Mouse (Mus musculus): ENCODE measurements around the gene Xylb. TPM values are rescaled to one million over a fixed set of nuclear protein-coding genes. Genes with fewer than 3 reads are reported as not detected.

The Xylb gene
- polyA plus RNA-seq, 1 experiment from 2014 or later = 4.6 TPM

DNA sequence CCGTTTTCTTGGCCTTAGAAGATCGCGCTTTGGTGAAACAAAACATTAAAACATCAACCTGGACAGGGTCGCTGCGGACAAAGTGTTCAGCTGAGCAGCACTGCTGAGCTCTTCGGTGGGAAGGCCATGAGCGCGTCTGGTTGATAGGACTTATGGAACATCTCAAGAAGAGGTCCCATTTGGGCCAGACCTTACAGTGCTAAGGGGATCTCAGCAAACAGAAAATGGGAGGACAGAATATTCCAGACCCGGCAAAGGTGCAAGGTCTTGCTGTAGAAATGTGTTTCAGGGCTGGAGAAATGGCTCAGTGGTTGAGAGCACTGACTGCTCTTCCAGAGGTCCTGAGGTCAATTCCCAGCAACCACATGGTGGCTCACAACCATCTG, 33.9 kb upstream of the Xylb start:
- Histone ChIP-seq H3K9ac (ENCODE audit: low read depth, low read length) (peak overlapping the region; percentile 87), H3K9me3 (ENCODE audit: control insufficient read depth, low read length) (no peaks in the 10 kb centered on the region), H3K4me2 (replicated peaks; ENCODE audit: low read depth, low read length) (peak overlapping the region; percentile 96), H3K4me3 (ENCODE audit: low read depth, low read length) (peak overlapping the region; percentile 93), H3K27ac (ENCODE audit: low read depth, low read length) (peak overlapping the region; percentile 76), H3K36me3 (ENCODE audit: control insufficient read depth, insufficient read depth, low read length) (no peaks in the 10 kb centered on the region), H3K4me1 (replicated peaks; ENCODE audit: control insufficient read depth, insufficient read depth, low read length) (no peaks in the 10 kb centered on the region; the same call in 1 of the 2 replicates), H3K27me3 (ENCODE audit: control insufficient read depth, insufficient read depth, low read length) (no peaks in the 10 kb centered on the region)
- peak; percentile 20; the same call in 1 of the 2 replicates for ATAC-seq (ENCODE audit: low FRiP score)
- no peak for DNase-seq (ENCODE audit: low spot score)
- 9% methylated on average over 9 of the region's 9 CpGs for WGBS

GRCm38 (mm10) chr9:119324130-119324529, 33.1 kb upstream of the Xylb start:
- no peak for DNase-seq (ENCODE audit: low spot score)
- Histone ChIP-seq H3K4me3 (ENCODE audit: low read depth, low read length) (no peak overlapping the region), H3K9ac (ENCODE audit: low read depth, low read length) (no peak overlapping the region), H3K4me2 (replicated peaks; ENCODE audit: low read depth, low read length) (no peak overlapping the region), H3K27ac (ENCODE audit: low read depth, low read length) (no peak overlapping the region), H3K27me3 (ENCODE audit: control insufficient read depth, insufficient read depth, low read length) (no peaks in the 10 kb centered on the region), H3K4me1 (replicated peaks; ENCODE audit: control insufficient read depth, insufficient read depth, low read length) (no peaks in the 10 kb centered on the region; the same call in 1 of the 2 replicates), H3K36me3 (ENCODE audit: control insufficient read depth, insufficient read depth, low read length) (no peaks in the 10 kb centered on the region), H3K9me3 (ENCODE audit: control insufficient read depth, low read length) (no peaks in the 10 kb centered on the region)
- 83% methylated on average over 1 of the region's 1 CpGs for WGBS
- ATAC-seq (ENCODE audit: low FRiP score) = no peak

DNA sequence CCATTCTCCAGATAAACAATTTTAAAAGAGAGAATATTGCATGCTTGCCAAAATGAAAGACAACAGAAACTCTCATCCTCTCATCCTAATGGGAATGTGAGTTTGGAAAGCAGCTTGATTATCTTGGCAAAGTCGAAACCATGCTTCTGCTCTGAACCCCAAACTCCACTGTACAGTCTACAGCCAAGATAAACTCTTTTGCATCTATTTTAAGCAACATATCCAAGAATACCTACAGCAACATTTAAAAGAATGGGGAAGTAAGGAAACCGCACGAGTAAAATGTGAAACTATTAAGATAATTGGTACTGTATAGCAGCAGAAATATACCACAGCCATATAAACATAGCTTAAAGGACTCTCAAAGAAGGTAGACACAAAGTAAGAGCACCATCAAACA, 28.7 kb upstream of the Xylb start:
- Histone ChIP-seq H3K9me3 (ENCODE audit: control insufficient read depth, low read length) (no peaks in the 10 kb centered on the region), H3K9ac (ENCODE audit: low read depth, low read length) (no peak overlapping the region), H3K4me2 (replicated peaks; ENCODE audit: low read depth, low read length) (no peak overlapping the region), H3K36me3 (ENCODE audit: control insufficient read depth, insufficient read depth, low read length) (no peaks in the 10 kb centered on the region), H3K27ac (ENCODE audit: low read depth, low read length) (no peak overlapping the region), H3K4me1 (replicated peaks; ENCODE audit: control insufficient read depth, insufficient read depth, low read length) (no peaks in the 10 kb centered on the region), H3K4me3 (ENCODE audit: low read depth, low read length) (no peak overlapping the region), H3K27me3 (ENCODE audit: control insufficient read depth, insufficient read depth, low read length) (no peaks in the 10 kb centered on the region)
- WGBS = 88% methylated on average over 3 of the region's 3 CpGs
- DNase-seq (ENCODE audit: low spot score) (no peak), ATAC-seq (ENCODE audit: low FRiP score) (no peak)

- H3K9ac ChIP-seq (ENCODE audit: low read depth, low read length) = no peak overlapping the region
- no peak overlapping the region for H3K27ac ChIP-seq (ENCODE audit: low read depth, low read length)
- no peak overlapping the region for H3K4me2 ChIP-seq (replicated peaks; ENCODE audit: low read depth, low read length)
- DNase-seq (ENCODE audit: low spot score) = no peak
- no peaks in the 10 kb centered on the region for H3K4me1 ChIP-seq (replicated peaks; ENCODE audit: control insufficient read depth, insufficient read depth, low read length)
- H3K9me3 ChIP-seq (ENCODE audit: control insufficient read depth, low read length) = no peaks in the 10 kb centered on the region
- ATAC-seq (ENCODE audit: low FRiP score) = no peak
- WGBS = 92% methylated on average over 15 of the region's 15 CpGs
- H3K27me3 ChIP-seq (ENCODE audit: control insufficient read depth, insufficient read depth, low read length) = no peaks in the 10 kb centered on the region
- no peaks in the 10 kb centered on the region for H3K36me3 ChIP-seq (ENCODE audit: control insufficient read depth, insufficient read depth, low read length)
- H3K4me3 ChIP-seq (ENCODE audit: low read depth, low read length) = no peak overlapping the region
Measured at GRCm38 (mm10) chr9:119330186-119330963, 26.8 kb upstream of the Xylb start.

GRCm38 (mm10) chr9:119334324-119334723, 22.9 kb upstream of the Xylb start:
- no peak for DNase-seq (ENCODE audit: low spot score)
- Histone ChIP-seq H3K27me3 (ENCODE audit: control insufficient read depth, insufficient read depth, low read length) (no peaks in the 10 kb centered on the region), H3K27ac (ENCODE audit: low read depth, low read length) (no peak overlapping the region), H3K36me3 (ENCODE audit: control insufficient read depth, insufficient read depth, low read length) (no peaks in the 10 kb centered on the region), H3K9ac (ENCODE audit: low read depth, low read length) (no peak overlapping the region), H3K4me3 (ENCODE audit: low read depth, low read length) (no peak overlapping the region), H3K4me2 (replicated peaks; ENCODE audit: low read depth, low read length) (no peak overlapping the region), H3K9me3 (ENCODE audit: control insufficient read depth, low read length) (no peaks in the 10 kb centered on the region), H3K4me1 (replicated peaks; ENCODE audit: control insufficient read depth, insufficient read depth, low read length) (no peaks in the 10 kb centered on the region)
- 77% methylated on average over 10 of the region's 10 CpGs for WGBS
- no peak for ATAC-seq (ENCODE audit: low FRiP score)

GRCm38 (mm10) chr9:119334834-119335233, 22.3 kb upstream of the Xylb start:
- H3K4me2 ChIP-seq (replicated peaks; ENCODE audit: low read depth, low read length) = no peak overlapping the region
- DNase-seq (ENCODE audit: low spot score) = no peak
- H3K27me3 ChIP-seq (ENCODE audit: control insufficient read depth, insufficient read depth, low read length) = 0 out of 2 replicates have a peak, but pooled peaks cover 2% of the 10 kb centered on the region
- H3K9ac ChIP-seq (ENCODE audit: low read depth, low read length) = no peak overlapping the region
- no peaks in the 10 kb centered on the region for H3K4me1 ChIP-seq (replicated peaks; ENCODE audit: control insufficient read depth, insufficient read depth, low read length)
- H3K36me3 ChIP-seq (ENCODE audit: control insufficient read depth, insufficient read depth, low read length) = no peaks in the 10 kb centered on the region
- H3K4me3 ChIP-seq (ENCODE audit: low read depth, low read length) = no peak overlapping the region
- ATAC-seq (ENCODE audit: low FRiP score) = no peak
- no peaks in the 10 kb centered on the region for H3K9me3 ChIP-seq (ENCODE audit: control insufficient read depth, low read length)
- H3K27ac ChIP-seq (ENCODE audit: low read depth, low read length) = no peak overlapping the region
- 82% methylated on average over 2 of the region's 2 CpGs for WGBS

DNA sequence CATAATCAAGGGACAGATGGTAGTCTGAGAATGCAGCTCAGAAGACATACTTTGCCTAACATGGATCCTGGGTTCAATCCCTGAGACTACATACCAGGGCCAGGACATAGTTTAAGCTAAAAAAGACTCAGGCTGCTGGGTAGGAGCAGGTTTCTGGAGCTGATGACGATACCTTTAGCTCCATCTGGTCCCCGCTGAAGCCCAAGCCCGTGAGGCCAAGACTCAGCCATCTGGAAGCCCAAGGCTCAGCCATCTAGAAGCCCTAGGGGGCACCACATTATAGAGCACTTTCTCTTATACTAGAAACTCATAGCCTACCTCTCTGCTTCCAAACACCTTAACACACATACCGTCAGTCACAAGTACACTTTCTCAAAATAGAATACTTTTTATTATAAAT, 21.6 kb upstream of the Xylb start:
- H3K36me3 ChIP-seq (ENCODE audit: control insufficient read depth, insufficient read depth, low read length) = no peaks in the 10 kb centered on the region
- 80% methylated on average over 4 of the region's 4 CpGs for WGBS
- 0 out of 2 replicates have a peak, but pooled peaks cover 2% of the 10 kb centered on the region for H3K27me3 ChIP-seq (ENCODE audit: control insufficient read depth, insufficient read depth, low read length)
- H3K27ac ChIP-seq (ENCODE audit: low read depth, low read length) = no peak overlapping the region
- no peak overlapping the region for H3K4me2 ChIP-seq (replicated peaks; ENCODE audit: low read depth, low read length)
- ATAC-seq (ENCODE audit: low FRiP score) (no peak), DNase-seq (ENCODE audit: low spot score) (no peak)
- no peak overlapping the region for H3K4me3 ChIP-seq (ENCODE audit: low read depth, low read length)
- H3K9ac ChIP-seq (ENCODE audit: low read depth, low read length) = no peak overlapping the region
- no peaks in the 10 kb centered on the region for H3K9me3 ChIP-seq (ENCODE audit: control insufficient read depth, low read length)
- H3K4me1 ChIP-seq (replicated peaks; ENCODE audit: control insufficient read depth, insufficient read depth, low read length) = no peaks in the 10 kb centered on the region

- no peak for DNase-seq (ENCODE audit: low spot score)
- WGBS = 92% methylated on average over 14 of the region's 14 CpGs
- H3K4me3 ChIP-seq (ENCODE audit: low read depth, low read length) = no peak overlapping the region
Measured at GRCm38 (mm10) chr9:119337842-119338241, 19.3 kb upstream of the Xylb start.

GRCm38 (mm10) chr9:119338350-119338749, 18.8 kb upstream of the Xylb start:
- WGBS = 93% methylated on average over 3 of the region's 3 CpGs
- Histone ChIP-seq H3K4me1 (replicated peaks; ENCODE audit: control insufficient read depth, insufficient read depth, low read length) (peaks cover 4% of the 10 kb centered on the region; the same call in 1 of the 2 replicates), H3K27me3 (ENCODE audit: control insufficient read depth, insufficient read depth, low read length) (0 out of 2 replicates have a peak, but pooled peaks cover 2% of the 10 kb centered on the region), H3K9me3 (ENCODE audit: control insufficient read depth, low read length) (no peaks in the 10 kb centered on the region), H3K36me3 (ENCODE audit: control insufficient read depth, insufficient read depth, low read length) (no peaks in the 10 kb centered on the region), H3K4me3 (ENCODE audit: low read depth, low read length) (no peak overlapping the region), H3K27ac (ENCODE audit: low read depth, low read length) (no peak overlapping the region), H3K9ac (ENCODE audit: low read depth, low read length) (no peak overlapping the region), H3K4me2 (replicated peaks; ENCODE audit: low read depth, low read length) (no peak overlapping the region)
- ATAC-seq (ENCODE audit: low FRiP score) (no peak), DNase-seq (ENCODE audit: low spot score) (no peak)

More at GRCm38 (mm10) chr9:119337842-119338241, 19.3 kb upstream of the Xylb start:
- no peak for ATAC-seq (ENCODE audit: low FRiP score)
- H3K27ac ChIP-seq (ENCODE audit: low read depth, low read length) = no peak overlapping the region
- H3K4me1 ChIP-seq (replicated peaks; ENCODE audit: control insufficient read depth, insufficient read depth, low read length) = peaks cover 4% of the 10 kb centered on the region; the same call in 1 of the 2 replicates
- no peak overlapping the region for H3K9ac ChIP-seq (ENCODE audit: low read depth, low read length)
- 0 out of 2 replicates have a peak, but pooled peaks cover 2% of the 10 kb centered on the region for H3K27me3 ChIP-seq (ENCODE audit: control insufficient read depth, insufficient read depth, low read length)
- H3K4me2 ChIP-seq (replicated peaks; ENCODE audit: low read depth, low read length) = no peak overlapping the region
- H3K9me3 ChIP-seq (ENCODE audit: control insufficient read depth, low read length) = no peaks in the 10 kb centered on the region
- H3K36me3 ChIP-seq (ENCODE audit: control insufficient read depth, insufficient read depth, low read length) = no peaks in the 10 kb centered on the region

Data from hindbrain, embryonic 11.5 days (tissue).